Mouse (Mus musculus) gonadal fat pad, adult 2 months (tissue): ENCODE measurements around the gene Olfr1317. TPM values are rescaled to one million over a fixed set of nuclear protein-coding genes. Genes with fewer than 3 reads are reported as not detected.

Experiments
- DNase-seq: peaks from one replicate; pipeline ENCODE4 v3.0.0-alpha.2; 2012; ENCODE audit warnings: low read depth
- polyA plus RNA-seq: library from polyadenylated mRNA; depleted of rRNA; stranded (reverse); fragments of >200 nt; gene quantifications from 2 replicates; pipeline ENCODE4 v1.2.3, GENCODE M21; 2012; rRNA removed

Olfr1317 gene
- polyA plus RNA-seq, result not detected in 2 replicates

DNA sequence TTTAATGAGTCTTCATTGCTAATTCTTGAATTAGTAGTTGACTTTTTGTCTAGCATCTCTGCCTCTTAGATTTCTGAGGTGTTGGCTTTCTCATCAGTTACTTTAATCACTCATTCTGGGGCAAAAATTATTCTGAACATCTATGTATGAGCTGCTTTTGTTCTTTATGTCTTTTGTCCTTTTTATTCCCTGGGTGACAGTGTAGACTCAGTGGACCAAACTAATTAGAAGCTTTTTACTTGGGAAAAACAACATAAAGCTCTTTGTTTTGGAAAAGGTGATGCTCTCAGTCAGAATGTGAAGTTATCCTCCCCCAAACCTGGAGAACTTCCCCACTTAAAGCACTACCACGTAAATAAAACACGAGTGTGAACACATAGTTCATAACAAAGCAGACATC lies at the start of gene Olfr1317:
Gene Olfr1317, plus strand, starts transcription at position 301 of the 400 bp plus-strand sequence.
- no peak for DNase-seq

GRCm38 (mm10) chr2:112096681-112097080 lies 43.4 kb upstream of the Olfr1317 start, which contains the start of gene Olfr1314:
Gene Olfr1314, minus strand, starts transcription at chr2:112096781.
- DNase-seq, result no peak

GRCm38 (mm10) chr2:112115340-112115739 lies 24.8 kb upstream of the Olfr1317 start, which contains the start of gene Olfr1315-ps1:
Gene Olfr1315-ps1, minus strand, starts transcription at chr2:112115440.
- DNase-seq, result no peak

GRCm38 (mm10) chr2:112134877-112135276 lies 5.3 kb upstream of the Olfr1317 start, which contains the start of gene Olfr1316:
Gene Olfr1316, minus strand, starts transcription at chr2:112134977.
- no peak for DNase-seq

DNA sequence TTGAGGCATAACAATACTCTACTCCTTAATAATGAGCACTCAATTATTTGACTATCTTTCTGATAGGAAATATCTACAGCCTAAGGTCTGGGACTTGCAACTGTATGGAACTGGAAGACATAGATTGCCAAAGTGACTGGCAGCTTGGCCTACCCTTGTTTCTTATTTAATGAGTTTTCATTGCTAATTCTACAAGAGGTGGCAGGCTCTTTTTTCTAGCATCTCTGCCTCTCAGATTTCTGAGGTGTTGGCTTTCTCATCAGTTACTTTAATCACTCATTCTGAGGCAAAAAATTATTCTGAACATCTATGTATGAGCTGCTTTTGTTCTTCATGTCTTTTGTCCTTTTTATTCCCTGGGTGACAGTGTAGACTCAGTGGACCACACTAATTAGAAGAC lies 13.8 kb downstream of the Olfr1317 start, which contains the start of gene Olfr1318:
Gene Olfr1318, plus strand, starts transcription at position 301 of the 400 bp plus-strand sequence.
- DNase-seq, result no peak

Other genes starting within 250 kb of the Olfr1317 start
- not detected in 2 replicates for gene Olfr1306, start 224.1 kb upstream of the Olfr1317 start, polyA plus RNA-seq
- not detected in 2 replicates for gene Olfr1307, start 190.9 kb upstream of the Olfr1317 start, polyA plus RNA-seq
- gene Olfr1308, start 175.4 kb upstream of the Olfr1317 start, polyA plus RNA-seq, result not detected in 2 replicates
- gene Olfr1309, start 150.0 kb upstream of the Olfr1317 start, polyA plus RNA-seq, result not detected in 2 replicates
- not detected in 2 replicates for gene Olfr1310, start 127.6 kb upstream of the Olfr1317 start, polyA plus RNA-seq
- gene Olfr1311, start 115.9 kb upstream of the Olfr1317 start, polyA plus RNA-seq, result not detected in 2 replicates
- not detected in 2 replicates for gene Olfr1312, start 90.1 kb upstream of the Olfr1317 start, polyA plus RNA-seq
- not detected in 2 replicates for gene Olfr1313, start 62.5 kb upstream of the Olfr1317 start, polyA plus RNA-seq
- not detected in 2 replicates for gene Olfr1314, start 43.5 kb upstream of the Olfr1317 start, polyA plus RNA-seq
- not detected in 2 replicates for gene Olfr1315-ps1, start 24.9 kb upstream of the Olfr1317 start, polyA plus RNA-seq
- not detected in 2 replicates for gene Olfr1316, start 5.4 kb upstream of the Olfr1317 start, polyA plus RNA-seq
- not detected in 2 replicates for gene Olfr1318, start 13.9 kb downstream of the Olfr1317 start, polyA plus RNA-seq
- gene Lpcat4, start 99.1 kb downstream of the Olfr1317 start, polyA plus RNA-seq, result 9.8 and 13.7 TPM in 2 replicates
- gene Nutm1, start 119.0 kb downstream of the Olfr1317 start, polyA plus RNA-seq, result 0.03 TPM in 1 of 2 replicates, not detected in the other
- gene Nop10, start 121.6 kb downstream of the Olfr1317 start, polyA plus RNA-seq, result 115 and 152 TPM in 2 replicates
- 23.4 and 25.2 TPM in 2 replicates for gene Slc12a6, start 125.5 kb downstream of the Olfr1317 start, polyA plus RNA-seq
- gene Gm21985, start 126.0 kb downstream of the Olfr1317 start, polyA plus RNA-seq, result not detected in 2 replicates
- gene Emc4, start 227.7 kb downstream of the Olfr1317 start, polyA plus RNA-seq, result 133 and 158 TPM in 2 replicates
- 3.8 and 3.9 TPM in 2 replicates for gene Katnbl1, start 238.9 kb downstream of the Olfr1317 start, polyA plus RNA-seq